Mouse (Mus musculus): ENCODE measurements around the gene Phgdh. TPM values are rescaled to one million over a fixed set of nuclear protein-coding genes. Genes with fewer than 3 reads are reported as not detected.

Phgdh gene
- polyA plus RNA-seq, 1 experiment, result 849 TPM

DNA sequence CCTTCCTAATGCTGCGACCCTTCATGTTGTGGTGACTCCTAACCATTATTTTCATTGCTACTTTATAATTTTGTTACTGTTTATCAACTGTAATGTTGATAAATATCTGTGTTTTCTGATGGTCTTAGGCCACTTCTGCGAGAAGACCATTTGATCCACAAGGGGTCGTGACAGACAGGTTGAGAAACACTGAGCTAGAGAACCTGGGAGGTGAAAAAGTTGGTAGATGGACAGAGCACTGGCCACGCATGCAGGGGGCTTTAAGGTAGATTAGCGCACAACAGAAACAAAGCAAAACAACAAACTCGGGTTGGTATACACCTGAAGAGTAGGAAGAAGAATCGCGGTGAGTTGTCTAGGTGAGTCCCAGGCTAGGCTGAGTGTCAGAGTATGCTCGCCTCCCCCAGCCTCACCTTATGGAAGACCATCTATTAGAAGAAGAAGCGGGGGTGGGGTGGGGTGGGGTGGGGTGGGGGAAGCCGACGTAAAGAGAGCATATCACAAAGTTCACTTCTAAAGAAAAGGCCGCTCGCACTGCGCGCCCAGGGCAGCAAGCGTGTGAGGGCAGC lies 42.0 kb upstream of the Phgdh start:
- peak overlapping the region; percentile 91 for H3K4me3 ChIP-seq
- H3K79me2 ChIP-seq (ENCODE audit: control insufficient read depth, insufficient read depth), result peaks cover 27% of the 10 kb centered on the region
- peak overlapping the region; percentile 99 for H3K4me2 ChIP-seq (ENCODE audit: low read depth)
- H3K27me3 ChIP-seq (ENCODE audit: control insufficient read depth, insufficient read depth, insufficient read length), result no peaks in the 10 kb centered on the region
- no peak for TF ChIP-seq MYOG (IDR thresholded peaks at IDR 0.05; ENCODE audit: control insufficient read depth in 1 of 3, insufficient read depth in 1 of 3, insufficient read length in 2 of 3, low read depth in 2 of 3)
- no peak for TF ChIP-seq E2F4 (IDR thresholded peaks at IDR 0.05; ENCODE audit: insufficient read depth)
- no peak for TF ChIP-seq REST (IDR thresholded peaks at IDR 0.05; ENCODE audit: insufficient read depth, insufficient read length)
- no peak for TF ChIP-seq MAX (IDR thresholded peaks at IDR 0.05; ENCODE audit: low read depth)
- no peak for TF ChIP-seq USF1 (IDR thresholded peaks at IDR 0.05; ENCODE audit: low read depth)
- no peak for TF ChIP-seq CEBPB (IDR thresholded peaks at IDR 0.05; ENCODE audit: insufficient read depth, poor library complexity, severe bottlenecking)
- no peak for TF ChIP-seq MYOD1 (IDR thresholded peaks at IDR 0.05; ENCODE audit: control insufficient read depth in 1 of 3, insufficient read length in 2 of 3, low read depth in 2 of 3)
- no peak for TF ChIP-seq SRF (IDR thresholded peaks at IDR 0.05; ENCODE audit: control insufficient read depth, insufficient read length, low read depth)
- H3ac ChIP-seq (ENCODE audit: control insufficient read depth, insufficient read length), result peak overlapping the region; percentile 63
- H3K36me3 ChIP-seq (ENCODE audit: control insufficient read depth, insufficient read depth), result no peaks in the 10 kb centered on the region

DNA sequence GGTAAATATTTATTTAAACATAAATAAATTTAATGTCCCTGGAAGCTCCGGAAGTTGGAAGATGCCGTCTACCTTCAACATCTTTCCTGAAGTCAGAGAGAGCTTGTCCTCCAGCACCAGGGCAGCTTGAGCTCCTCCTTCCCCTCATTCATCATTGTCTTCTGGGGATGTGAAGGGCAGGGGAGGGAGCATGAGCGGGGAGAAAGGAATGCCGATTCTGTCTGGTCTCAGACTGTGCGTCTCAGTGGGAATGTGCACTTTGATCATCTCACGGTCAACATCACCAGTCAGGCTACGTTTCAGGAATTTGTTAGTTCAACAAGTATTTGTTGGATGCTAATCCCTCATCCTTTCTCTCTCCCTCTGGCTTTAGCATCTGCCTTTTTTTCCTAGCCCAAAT lies 39.4 kb upstream of the Phgdh start:
- H3K27me3 ChIP-seq (ENCODE audit: control insufficient read depth, insufficient read depth, insufficient read length), result no peaks in the 10 kb centered on the region
- H3K4me3 ChIP-seq, result no peak overlapping the region
- no peak overlapping the region for H3ac ChIP-seq (ENCODE audit: control insufficient read depth, insufficient read length)
- no peak overlapping the region for H3K4me2 ChIP-seq (ENCODE audit: low read depth)
- no peaks in the 10 kb centered on the region for H3K36me3 ChIP-seq (ENCODE audit: control insufficient read depth, insufficient read depth)
- peaks cover 7% of the 10 kb centered on the region for H3K79me2 ChIP-seq (ENCODE audit: control insufficient read depth, insufficient read depth)
- TF ChIP-seq CEBPB (IDR thresholded peaks at IDR 0.05; ENCODE audit: insufficient read depth, poor library complexity, severe bottlenecking) (no peak), MYOD1 (IDR thresholded peaks at IDR 0.05; ENCODE audit: control insufficient read depth in 1 of 3, insufficient read length in 2 of 3, low read depth in 2 of 3) (no peak), POLR2A (IDR thresholded peaks at IDR 0.05; ENCODE audit: insufficient read length, low read depth) (no peak), MAX (IDR thresholded peaks at IDR 0.05; ENCODE audit: low read depth) (no peak), TCF12 (IDR thresholded peaks at IDR 0.05; ENCODE audit: insufficient read depth, poor library complexity, severe bottlenecking) (no peak), REST (IDR thresholded peaks at IDR 0.05; ENCODE audit: insufficient read depth, insufficient read length) (no peak), TCF3 (IDR thresholded peaks at IDR 0.05; ENCODE audit: insufficient read length, low read depth) (no peak), USF1 (IDR thresholded peaks at IDR 0.05; ENCODE audit: low read depth) (no peak), E2F4 (IDR thresholded peaks at IDR 0.05; ENCODE audit: insufficient read depth) (no peak)

DNA sequence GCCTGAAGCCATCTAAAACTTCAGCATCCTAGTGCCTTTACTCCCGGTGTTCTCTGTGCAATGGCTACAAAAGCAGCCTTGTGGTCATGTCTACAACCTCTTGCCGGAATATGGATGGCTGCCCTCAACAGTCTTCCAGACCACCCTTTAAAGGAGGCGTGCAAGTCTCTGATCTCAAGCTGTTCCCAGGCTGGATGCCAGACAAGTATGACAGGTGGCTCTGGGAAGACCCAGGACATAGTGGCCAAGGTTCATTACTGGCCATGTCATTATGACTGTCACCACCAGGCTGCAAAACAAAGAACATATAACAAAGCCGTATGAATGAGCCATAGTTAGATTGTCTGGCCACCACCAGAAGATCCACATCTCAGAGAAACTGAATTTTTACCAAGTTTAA lies 38.5 kb upstream of the Phgdh start:
- TF ChIP-seq E2F4 (IDR thresholded peaks at IDR 0.05; ENCODE audit: insufficient read depth) (no peak), MYOD1 (IDR thresholded peaks at IDR 0.05; ENCODE audit: control insufficient read depth in 1 of 3, insufficient read length in 2 of 3, low read depth in 2 of 3) (peak in 1 of 3 experiments; percentile 63), MYOG (IDR thresholded peaks at IDR 0.05; ENCODE audit: control insufficient read depth in 1 of 3, insufficient read depth in 1 of 3, insufficient read length in 2 of 3, low read depth in 2 of 3) (peak in 1 of 3 experiments; percentile 21)
- no peak overlapping the region for H3K4me3 ChIP-seq
- no peak overlapping the region for H3K4me2 ChIP-seq (ENCODE audit: low read depth)
- H3K27me3 ChIP-seq (ENCODE audit: control insufficient read depth, insufficient read depth, insufficient read length), result no peaks in the 10 kb centered on the region
- H3K79me2 ChIP-seq (ENCODE audit: control insufficient read depth, insufficient read depth), result no peaks in the 10 kb centered on the region
- no peaks in the 10 kb centered on the region for H3K36me3 ChIP-seq (ENCODE audit: control insufficient read depth, insufficient read depth)
- no peak overlapping the region for H3ac ChIP-seq (ENCODE audit: control insufficient read depth, insufficient read length)

DNA sequence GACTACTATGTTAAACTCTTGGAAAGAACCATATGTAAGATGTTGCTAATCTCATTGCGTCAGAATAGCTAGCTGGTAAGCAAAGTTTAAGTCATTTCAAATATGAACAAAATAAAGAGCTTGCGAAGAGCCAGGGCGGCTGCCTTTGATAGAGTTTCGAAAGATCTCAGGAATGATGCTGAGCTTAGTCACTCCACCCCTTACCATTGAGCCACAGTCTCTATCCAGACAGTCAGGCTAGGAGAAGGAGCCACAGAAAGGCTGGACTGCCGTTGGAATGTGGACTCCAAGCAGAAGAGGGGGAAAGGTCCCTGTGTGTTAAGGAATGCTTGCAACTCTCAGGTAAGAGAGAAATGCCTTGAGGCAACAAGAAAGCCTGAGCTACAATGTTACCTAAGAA lies 35.2 kb upstream of the Phgdh start:
- Histone ChIP-seq H3K4me2 (ENCODE audit: low read depth) (peak overlapping the region; percentile 82), H3K4me3 (peak overlapping the region; percentile 10), H3K36me3 (ENCODE audit: control insufficient read depth, insufficient read depth) (no peaks in the 10 kb centered on the region), H3K27me3 (ENCODE audit: control insufficient read depth, insufficient read depth, insufficient read length) (no peaks in the 10 kb centered on the region), H3ac (ENCODE audit: control insufficient read depth, insufficient read length) (no peak overlapping the region), H3K79me2 (ENCODE audit: control insufficient read depth, insufficient read depth) (no peaks in the 10 kb centered on the region)
- TF ChIP-seq CEBPB (IDR thresholded peaks at IDR 0.05; ENCODE audit: insufficient read depth, poor library complexity, severe bottlenecking), result peak; percentile 68
- TF ChIP-seq POLR2A (IDR thresholded peaks at IDR 0.05; ENCODE audit: insufficient read length, low read depth), result peak; percentile 31
- no peak for TF ChIP-seq SRF (IDR thresholded peaks at IDR 0.05; ENCODE audit: control insufficient read depth, insufficient read length, low read depth)

DNA sequence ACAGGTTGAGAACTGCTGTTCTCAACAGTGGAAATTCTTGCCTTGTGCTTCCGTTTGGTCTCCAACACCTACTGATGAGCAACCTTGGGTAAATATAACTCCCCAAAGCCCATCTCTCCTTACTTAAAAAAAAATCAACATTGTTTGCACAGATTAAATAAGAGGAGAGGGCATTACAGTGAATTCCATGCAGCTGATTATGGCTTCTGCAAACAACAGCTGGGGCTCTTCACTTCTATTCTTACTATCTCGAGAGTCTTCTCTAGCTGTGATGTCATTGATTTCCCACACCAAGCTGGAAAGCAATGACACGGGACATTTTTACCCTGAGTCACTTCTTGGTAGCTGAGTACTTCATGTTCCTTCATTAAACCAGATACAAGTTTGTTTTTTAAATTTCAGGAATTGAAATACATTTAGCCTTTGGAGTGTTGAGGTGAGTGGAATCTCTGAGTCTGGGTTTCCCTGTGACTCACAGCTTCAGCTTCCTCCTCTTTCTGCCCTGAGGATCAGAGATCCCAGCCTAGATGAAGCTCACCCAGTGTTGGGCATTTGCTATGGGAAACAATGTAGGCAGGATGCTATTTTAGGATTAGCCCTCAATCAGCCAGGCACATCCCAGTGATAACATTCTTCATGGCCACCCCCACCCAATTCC lies 34.4 kb upstream of the Phgdh start:
- TF ChIP-seq MYOD1 (IDR thresholded peaks at IDR 0.05; ENCODE audit: control insufficient read depth in 1 of 3, insufficient read length in 2 of 3, low read depth in 2 of 3), result peak in 2 of 3 experiments; percentile 11 to 38
- TF ChIP-seq TCF3 (IDR thresholded peaks at IDR 0.05; ENCODE audit: insufficient read length, low read depth), result no peak
- TF ChIP-seq USF1 (IDR thresholded peaks at IDR 0.05; ENCODE audit: low read depth), result no peak
- TF ChIP-seq CEBPB (IDR thresholded peaks at IDR 0.05; ENCODE audit: insufficient read depth, poor library complexity, severe bottlenecking), result no peak
- TF ChIP-seq MAX (IDR thresholded peaks at IDR 0.05; ENCODE audit: low read depth), result no peak
- TF ChIP-seq POLR2A (IDR thresholded peaks at IDR 0.05; ENCODE audit: insufficient read length, low read depth), result no peak
- no peak for TF ChIP-seq E2F4 (IDR thresholded peaks at IDR 0.05; ENCODE audit: insufficient read depth)
- TF ChIP-seq MYOG (IDR thresholded peaks at IDR 0.05; ENCODE audit: control insufficient read depth in 1 of 3, insufficient read depth in 1 of 3, insufficient read length in 2 of 3, low read depth in 2 of 3), result peak in 1 of 3 experiments; percentile 80
- H3K4me2 ChIP-seq (ENCODE audit: low read depth), result peak overlapping the region; percentile 82

More for the DNA sequence above, 34.4 kb upstream of the Phgdh start:
- H3ac ChIP-seq (ENCODE audit: control insufficient read depth, insufficient read length), result no peak overlapping the region
- H3K27me3 ChIP-seq (ENCODE audit: control insufficient read depth, insufficient read depth, insufficient read length), result no peaks in the 10 kb centered on the region
- peak overlapping the region; percentile 10 for H3K4me3 ChIP-seq
- no peaks in the 10 kb centered on the region for H3K36me3 ChIP-seq (ENCODE audit: control insufficient read depth, insufficient read depth)
- H3K79me2 ChIP-seq (ENCODE audit: control insufficient read depth, insufficient read depth), result no peaks in the 10 kb centered on the region
